Mouse (Mus musculus): ENCODE measurements around the gene Vrk3. TPM values are rescaled to one million over a fixed set of nuclear protein-coding genes. Genes with fewer than 3 reads are reported as not detected.

Vrk3 gene
- polyA plus RNA-seq, 1 experiment from 2014 or later: 36.8 TPM

DNA sequence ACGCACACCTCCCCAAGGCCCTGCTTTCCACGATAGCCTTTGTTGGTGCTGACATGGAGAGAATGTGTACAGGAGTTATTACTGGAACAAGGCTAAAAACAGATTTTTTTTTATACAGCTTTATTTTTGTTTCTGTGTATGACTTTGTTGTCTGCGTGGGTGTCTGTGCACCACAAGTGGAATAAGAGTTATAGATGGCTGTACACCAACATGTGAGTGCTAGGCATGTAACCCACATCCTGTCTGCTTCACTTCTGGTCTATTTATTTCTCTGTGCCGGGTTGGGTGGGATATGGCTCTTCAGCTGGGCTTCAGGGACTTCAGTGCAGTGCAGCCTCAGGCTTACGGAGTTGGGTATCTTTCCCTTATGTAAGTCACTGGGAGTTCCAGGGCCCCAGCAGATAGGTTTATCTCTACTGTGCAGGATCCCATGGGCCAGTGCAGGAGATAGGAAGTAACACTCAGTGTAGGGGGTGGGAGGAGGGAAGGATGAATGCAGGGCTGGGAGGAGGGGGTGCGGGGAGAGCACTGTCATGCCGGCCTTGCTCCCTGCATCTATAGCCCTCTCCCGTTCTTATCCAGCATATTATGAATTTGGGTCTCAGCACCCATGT, 24.5 kb downstream of the Vrk3 start:
- no peak overlapping the region for H3K9ac ChIP-seq (ENCODE audit: low read length)
- H3K4me3 ChIP-seq (ENCODE audit: low read depth, low read length): no peak overlapping the region
- no peak for DNase-seq (ENCODE audit: low spot score)
- no peak overlapping the region for H3K4me2 ChIP-seq (ENCODE audit: low read depth, severe bottlenecking)
- no peak for ATAC-seq (ENCODE audit: insufficient number of reproducible peaks, low FRiP score, low TSS enrichment, low read depth)
- H3K27ac ChIP-seq (replicated peaks; ENCODE audit: low read depth, low read length): no peak overlapping the region
- WGBS: 92% methylated on average over 8 of the region's 8 CpGs
- no peaks in the 10 kb centered on the region for H3K27me3 ChIP-seq (ENCODE audit: control insufficient read depth, insufficient read depth, low read length)
- no peaks in the 10 kb centered on the region for H3K9me3 ChIP-seq (ENCODE audit: control insufficient read depth, low read length)
- H3K36me3 ChIP-seq (ENCODE audit: control insufficient read depth, insufficient read depth, low read length): peaks cover 8% of the 10 kb centered on the region; the same call in 1 of the 2 replicates
- no peaks in the 10 kb centered on the region for H3K4me1 ChIP-seq (ENCODE audit: control insufficient read depth, insufficient read depth, low read length)

- Histone ChIP-seq H3K9me3 (ENCODE audit: control insufficient read depth, low read length) (no peaks in the 10 kb centered on the region), H3K27ac (replicated peaks; ENCODE audit: low read depth, low read length) (no peak overlapping the region), H3K4me3 (ENCODE audit: low read depth, low read length) (no peak overlapping the region), H3K4me2 (ENCODE audit: low read depth, severe bottlenecking) (no peak overlapping the region), H3K4me1 (ENCODE audit: control insufficient read depth, insufficient read depth, low read length) (no peaks in the 10 kb centered on the region), H3K27me3 (ENCODE audit: control insufficient read depth, insufficient read depth, low read length) (no peaks in the 10 kb centered on the region), H3K9ac (ENCODE audit: low read length) (no peak overlapping the region), H3K36me3 (ENCODE audit: control insufficient read depth, insufficient read depth, low read length) (peaks cover 5% of the 10 kb centered on the region; the same call in 1 of the 2 replicates)
- ATAC-seq (ENCODE audit: insufficient number of reproducible peaks, low FRiP score, low TSS enrichment, low read depth) (no peak), DNase-seq (ENCODE audit: low spot score) (no peak)
- 89% methylated on average over 9 of the region's 9 CpGs for WGBS
Measured at GRCm38 (mm10) chr7:44776849-44777498, 28.8 kb downstream of the Vrk3 start.

- peaks cover 5% of the 10 kb centered on the region; the same call in 1 of the 2 replicates for H3K36me3 ChIP-seq (ENCODE audit: control insufficient read depth, insufficient read depth, low read length)
- no peak for DNase-seq (ENCODE audit: low spot score)
- no peak for ATAC-seq (ENCODE audit: insufficient number of reproducible peaks, low FRiP score, low TSS enrichment, low read depth)
- 87% methylated on average over 8 of the region's 8 CpGs for WGBS
- no peak overlapping the region for H3K4me2 ChIP-seq (ENCODE audit: low read depth, severe bottlenecking)
- no peak overlapping the region for H3K27ac ChIP-seq (replicated peaks; ENCODE audit: low read depth, low read length)
- H3K4me3 ChIP-seq (ENCODE audit: low read depth, low read length): no peak overlapping the region
- H3K9me3 ChIP-seq (ENCODE audit: control insufficient read depth, low read length): no peaks in the 10 kb centered on the region
- H3K27me3 ChIP-seq (ENCODE audit: control insufficient read depth, insufficient read depth, low read length): no peaks in the 10 kb centered on the region
- H3K9ac ChIP-seq (ENCODE audit: low read length): no peak overlapping the region
- no peaks in the 10 kb centered on the region for H3K4me1 ChIP-seq (ENCODE audit: control insufficient read depth, insufficient read depth, low read length)
Measured at GRCm38 (mm10) chr7:44780101-44780500, 31.9 kb downstream of the Vrk3 start.

GRCm38 (mm10) chr7:44789531-44789930, 41.3 kb downstream of the Vrk3 start:
- no peaks in the 10 kb centered on the region for H3K36me3 ChIP-seq (ENCODE audit: control insufficient read depth, insufficient read depth, low read length)
- H3K27ac ChIP-seq (replicated peaks; ENCODE audit: low read depth, low read length): no peak overlapping the region
- DNase-seq (ENCODE audit: low spot score): no peak
- H3K4me1 ChIP-seq (ENCODE audit: control insufficient read depth, insufficient read depth, low read length): no peaks in the 10 kb centered on the region
- H3K4me3 ChIP-seq (ENCODE audit: low read depth, low read length): no peak overlapping the region
- H3K4me2 ChIP-seq (ENCODE audit: low read depth, severe bottlenecking): no peak overlapping the region
- H3K9me3 ChIP-seq (ENCODE audit: control insufficient read depth, low read length): no peaks in the 10 kb centered on the region
- 78% methylated on average over 3 of the region's 3 CpGs for WGBS
- no peaks in the 10 kb centered on the region for H3K27me3 ChIP-seq (ENCODE audit: control insufficient read depth, insufficient read depth, low read length)
- H3K9ac ChIP-seq (ENCODE audit: low read length): no peak overlapping the region
- no peak for ATAC-seq (ENCODE audit: insufficient number of reproducible peaks, low FRiP score, low TSS enrichment, low read depth)

DNA sequence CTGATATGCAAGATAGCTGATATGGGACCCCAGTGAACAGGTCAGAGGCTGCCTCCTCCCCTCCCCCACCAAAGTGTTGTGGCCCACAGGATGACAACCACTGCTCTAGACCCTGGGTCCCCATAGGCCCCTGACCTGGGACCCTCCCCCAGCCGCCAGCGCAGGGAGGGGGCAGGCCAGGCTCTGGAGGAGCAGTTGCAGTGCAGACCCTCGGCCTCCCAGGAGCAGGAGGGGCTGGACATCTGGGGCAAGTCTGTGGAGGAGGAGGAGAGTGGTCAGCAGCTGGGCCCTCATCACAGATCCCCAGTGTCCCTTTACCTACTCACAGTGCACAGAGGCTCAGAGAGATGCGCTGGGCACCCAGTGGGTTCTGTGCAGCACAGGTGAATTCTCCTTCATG, 41.9 kb downstream of the Vrk3 start:
- H3K27me3 ChIP-seq (ENCODE audit: control insufficient read depth, insufficient read depth, low read length): no peaks in the 10 kb centered on the region
- ATAC-seq (ENCODE audit: insufficient number of reproducible peaks, low FRiP score, low TSS enrichment, low read depth) (no peak), DNase-seq (ENCODE audit: low spot score) (no peak)
- no peak overlapping the region for H3K4me2 ChIP-seq (ENCODE audit: low read depth, severe bottlenecking)
- H3K36me3 ChIP-seq (ENCODE audit: control insufficient read depth, insufficient read depth, low read length): no peaks in the 10 kb centered on the region
- no peaks in the 10 kb centered on the region for H3K9me3 ChIP-seq (ENCODE audit: control insufficient read depth, low read length)
- H3K4me3 ChIP-seq (ENCODE audit: low read depth, low read length): no peak overlapping the region
- no peaks in the 10 kb centered on the region for H3K4me1 ChIP-seq (ENCODE audit: control insufficient read depth, insufficient read depth, low read length)
- 60% methylated on average over 4 of the region's 4 CpGs for WGBS
- no peak overlapping the region for H3K27ac ChIP-seq (replicated peaks; ENCODE audit: low read depth, low read length)
- no peak overlapping the region for H3K9ac ChIP-seq (ENCODE audit: low read length)

GRCm38 (mm10) chr7:44792781-44793180, 44.6 kb downstream of the Vrk3 start:
- no peak for DNase-seq (ENCODE audit: low spot score)
- no peak overlapping the region for H3K27ac ChIP-seq (replicated peaks; ENCODE audit: low read depth, low read length)
- 84% methylated on average over 6 of the region's 6 CpGs for WGBS

DNA sequence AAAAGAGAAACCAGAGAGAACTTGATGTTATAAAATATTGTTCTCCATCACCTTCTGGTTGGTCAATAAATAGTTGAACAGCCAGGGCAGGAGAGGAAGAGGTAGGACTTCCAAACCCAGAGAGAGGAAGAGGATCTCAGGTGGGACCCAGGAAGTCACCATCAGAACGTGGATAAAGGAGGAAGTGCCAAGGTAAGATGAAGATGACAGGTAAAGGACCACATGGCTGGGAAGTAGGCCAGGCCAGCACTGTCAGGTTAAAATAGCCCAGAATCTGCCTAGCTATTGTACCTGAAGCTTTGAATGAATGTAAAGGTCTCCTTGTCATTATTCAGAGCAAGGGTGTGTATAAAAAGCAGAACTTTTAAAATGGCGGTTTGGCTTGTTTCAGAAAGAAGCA, 60.7 kb downstream of the Vrk3 start:
- Histone ChIP-seq H3K36me3 (ENCODE audit: control insufficient read depth, insufficient read depth, low read length) (peaks cover under 1% of the 10 kb centered on the region; the same call in 1 of the 2 replicates), H3K9ac (ENCODE audit: low read length) (no peak overlapping the region), H3K4me2 (ENCODE audit: low read depth, severe bottlenecking) (no peak overlapping the region), H3K27me3 (ENCODE audit: control insufficient read depth, insufficient read depth, low read length) (no peaks in the 10 kb centered on the region), H3K9me3 (ENCODE audit: control insufficient read depth, low read length) (no peaks in the 10 kb centered on the region), H3K4me3 (ENCODE audit: low read depth, low read length) (no peak overlapping the region), H3K27ac (replicated peaks; ENCODE audit: low read depth, low read length) (no peak overlapping the region), H3K4me1 (ENCODE audit: control insufficient read depth, insufficient read depth, low read length) (no peaks in the 10 kb centered on the region)
- ATAC-seq (ENCODE audit: insufficient number of reproducible peaks, low FRiP score, low TSS enrichment, low read depth): no peak
- no peak for DNase-seq (ENCODE audit: low spot score)
- 84% methylated on average over 2 of the region's 2 CpGs for WGBS

More at GRCm38 (mm10) chr7:44792781-44793180, 44.6 kb downstream of the Vrk3 start:
- Histone ChIP-seq H3K9me3 (ENCODE audit: control insufficient read depth, low read length) (no peaks in the 10 kb centered on the region), H3K9ac (ENCODE audit: low read length) (no peak overlapping the region), H3K4me2 (ENCODE audit: low read depth, severe bottlenecking) (no peak overlapping the region), H3K27me3 (ENCODE audit: control insufficient read depth, insufficient read depth, low read length) (no peaks in the 10 kb centered on the region), H3K4me1 (ENCODE audit: control insufficient read depth, insufficient read depth, low read length) (no peaks in the 10 kb centered on the region), H3K36me3 (ENCODE audit: control insufficient read depth, insufficient read depth, low read length) (no peaks in the 10 kb centered on the region), H3K4me3 (ENCODE audit: low read depth, low read length) (no peak overlapping the region)
- ATAC-seq (ENCODE audit: insufficient number of reproducible peaks, low FRiP score, low TSS enrichment, low read depth): no peak

DNA sequence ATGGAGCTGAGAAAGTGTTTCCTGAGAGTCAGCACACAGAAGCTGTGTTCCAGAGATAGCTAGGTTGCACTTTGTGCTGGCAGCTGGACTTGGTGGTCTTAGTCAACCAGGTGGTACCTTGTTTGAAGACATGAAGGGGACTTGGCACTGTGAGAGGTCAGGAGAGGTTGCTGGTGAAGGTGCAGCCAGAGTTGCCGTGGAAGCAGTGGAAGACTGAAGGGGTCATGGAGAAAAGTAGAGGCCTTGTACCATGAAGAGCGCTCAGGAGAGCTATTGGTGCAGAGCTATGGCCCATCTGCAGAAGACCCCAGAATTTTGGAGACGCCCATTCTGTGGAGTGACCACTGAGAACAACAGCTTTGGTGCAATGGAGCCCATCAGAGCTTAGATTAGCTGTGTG, 61.3 kb downstream of the Vrk3 start:
- ATAC-seq (ENCODE audit: insufficient number of reproducible peaks, low FRiP score, low TSS enrichment, low read depth) (no peak), DNase-seq (ENCODE audit: low spot score) (peak; percentile 8)
- peaks cover 3% of the 10 kb centered on the region; the same call in 1 of the 2 replicates for H3K36me3 ChIP-seq (ENCODE audit: control insufficient read depth, insufficient read depth, low read length)
- H3K27ac ChIP-seq (replicated peaks; ENCODE audit: low read depth, low read length): no peak overlapping the region
- no peaks in the 10 kb centered on the region for H3K4me1 ChIP-seq (ENCODE audit: control insufficient read depth, insufficient read depth, low read length)
- no peaks in the 10 kb centered on the region for H3K27me3 ChIP-seq (ENCODE audit: control insufficient read depth, insufficient read depth, low read length)
- no peaks in the 10 kb centered on the region for H3K9me3 ChIP-seq (ENCODE audit: control insufficient read depth, low read length)
- no peak overlapping the region for H3K4me3 ChIP-seq (ENCODE audit: low read depth, low read length)
- no peak overlapping the region for H3K4me2 ChIP-seq (ENCODE audit: low read depth, severe bottlenecking)
- 91% methylated on average over 3 of the region's 3 CpGs for WGBS
- no peak overlapping the region for H3K9ac ChIP-seq (ENCODE audit: low read length)
